Mouse (Mus musculus) CH12.LX (cell line): Measurements from ENCODE around the gene Ggcx. TPM values are rescaled to one million over a fixed set of nuclear protein-coding genes. Genes with fewer than 3 reads are reported as not detected.

ENCODE experiments used
- DNase-seq: peaks from one replicate; pipeline ENCODE4 v3.0.0-alpha.2; 2013; ENCODE audit errors: extremely low read depth
- H3K27ac ChIP-seq: 2 replicates; pipeline ENCODE4 v1.5.1; 2012; ENCODE audit warnings: low read depth, mild to moderate bottlenecking, control low read depth, moderate library complexity; ENCODE audit not compliant: insufficient read depth
- H3K27me3 ChIP-seq: replicated peaks from 2 replicates; pipeline ENCODE3; 2012; ENCODE audit warnings: inconsistent platforms
- H3K36me3 ChIP-seq, 2 experiments: replicated peaks in 1 of 2; 2 replicates each; pipeline versions ENCODE3 to v1.6.1; 2012; ENCODE audit warnings: inconsistent platforms in 1 of 2, low read length in 1 of 2, mild to moderate bottlenecking in 1 of 2, mixed read lengths in 1 of 2, moderate library complexity in 1 of 2; ENCODE audit not compliant: control insufficient read depth in 1 of 2, insufficient read depth in 1 of 2
- H3K4me1 ChIP-seq, 2 experiments: 2 replicates each; pipeline ENCODE4 v1.6.1; 2012; ENCODE audit warnings: inconsistent platforms in 1 of 2, moderate library complexity in 1 of 2; ENCODE audit not compliant: insufficient read depth in 2 of 2, control insufficient read depth in 1 of 2
- H3K4me2 ChIP-seq: 2 replicates; pipeline ENCODE4 v1.6.1; 2012; ENCODE audit warnings: low read depth, mild to moderate bottlenecking, control low read depth; ENCODE audit not compliant: poor library complexity, insufficient read depth, severe bottlenecking
- H3K4me3 ChIP-seq, 3 experiments: fragments of 150-350 bp in 1 of 3; sonication (generic) in 1 of 3; replicated peaks in 1 of 3; 2 replicates each; pipeline versions ENCODE3 to v1.5.1; 2011 to 2012; ENCODE audit warnings: low read depth in 2 of 3, low read length in 2 of 3, mild to moderate bottlenecking in 2 of 3, moderate library complexity in 2 of 3, control low read depth in 1 of 3, improper control_type of control experiment in 1 of 3, inconsistent platforms in 1 of 3, mixed read lengths in 1 of 3; ENCODE audit not compliant: poor library complexity in 1 of 3
- H3K79me2 ChIP-seq: replicated peaks from 2 replicates; pipeline ENCODE4 v1.6.1; 2012; ENCODE audit warnings: mild to moderate bottlenecking, moderate library complexity; ENCODE audit not compliant: control insufficient read depth, poor library complexity, insufficient read depth, severe bottlenecking; ENCODE audit errors: extremely low read depth
- H3K9ac ChIP-seq: 2 replicates; pipeline ENCODE4 v1.6.1; 2012; ENCODE audit warnings: low read depth, mild to moderate bottlenecking, control low read depth, moderate library complexity; ENCODE audit not compliant: insufficient read depth
- H3K9me3 ChIP-seq: replicated peaks from 2 replicates; pipeline ENCODE3; 2012; ENCODE audit warnings: low read length, inconsistent platforms, mixed read lengths
- BHLHE40 ChIP-seq: IDR thresholded peaks from 2 replicates; pipeline ENCODE4 v1.6.1; 2011; ENCODE audit warnings: mild to moderate bottlenecking, low read depth, low read length, improper control_type of control experiment
- CHD1 ChIP-seq: IDR thresholded peaks from 2 replicates; pipeline ENCODE4 v1.6.1; 2012; ENCODE audit warnings: low read depth, low read length, improper control_type of control experiment, inconsistent platforms
- CHD2 ChIP-seq: IDR thresholded peaks from 2 replicates; pipeline ENCODE4 v1.6.1; 2011; ENCODE audit warnings: low read length, improper control_type of control experiment
- CTCF ChIP-seq, 2 experiments: IDR thresholded peaks in 1 of 2; conservative IDR thresholded peaks in 1 of 2; 2 replicates each; pipeline ENCODE4 v1.5.1; 2011 to 2012; ENCODE audit warnings: low read depth in 2 of 2, low read length in 2 of 2, improper control_type of control experiment in 1 of 2, inconsistent platforms in 1 of 2, mild to moderate bottlenecking in 1 of 2, moderate library complexity in 1 of 2
- EP300 ChIP-seq: IDR thresholded peaks from 2 replicates; pipeline ENCODE4 v1.6.1; 2011; ENCODE audit warnings: low read length, improper control_type of control experiment
- IRF4 ChIP-seq: IDR thresholded peaks from 2 replicates; pipeline ENCODE4 v1.6.1; 2014; ENCODE audit warnings: low read depth, mild to moderate bottlenecking, inconsistent platforms, low read length, improper control_type of control experiment
- MAX ChIP-seq: IDR thresholded peaks from 2 replicates; pipeline ENCODE4 v1.6.1; 2011; ENCODE audit warnings: low read length, improper control_type of control experiment
- MYC ChIP-seq: IDR thresholded peaks from 2 replicates; pipeline ENCODE4 v1.6.1; 2011; ENCODE audit warnings: low read depth, mild to moderate bottlenecking, improper control_type of control experiment, low read length
- NELFE ChIP-seq: IDR thresholded peaks from 2 replicates; pipeline ENCODE4 v1.6.1; 2011; ENCODE audit warnings: low read depth, low read length, improper control_type of control experiment
- PAX5 ChIP-seq: IDR thresholded peaks from 2 replicates; pipeline ENCODE4 v1.6.1; 2012; ENCODE audit warnings: low read length, inconsistent platforms, mixed read lengths
- POLR2AphosphoS2 ChIP-seq: IDR thresholded peaks from 2 replicates; pipeline ENCODE4 v1.6.1; 2011; ENCODE audit warnings: low read depth, low read length, improper control_type of control experiment
- RCOR1 ChIP-seq: conservative IDR thresholded peaks from 2 replicates; pipeline ENCODE4 v1.6.1; 2012; ENCODE audit warnings: low read depth, mild to moderate bottlenecking, inconsistent platforms, low read length, improper control_type of control experiment
- SMC3 ChIP-seq: IDR thresholded peaks from 2 replicates; pipeline ENCODE4 v1.6.1; 2011; ENCODE audit warnings: low read depth, low read length, improper control_type of control experiment
- TBP ChIP-seq: conservative IDR thresholded peaks from 2 replicates; pipeline ENCODE4 v1.6.1; 2011; ENCODE audit warnings: low read depth, low read length, improper control_type of control experiment
- TCF12 ChIP-seq: IDR thresholded peaks from 2 replicates; pipeline ENCODE4 v1.6.1; 2014; ENCODE audit warnings: low read depth, mild to moderate bottlenecking, inconsistent platforms, low read length, improper control_type of control experiment
- UBTF ChIP-seq: IDR thresholded peaks from 2 replicates; pipeline ENCODE4 v1.6.1; 2012; ENCODE audit warnings: low read depth, mild to moderate bottlenecking, inconsistent platforms, low read length, improper control_type of control experiment, moderate library complexity
- USF1 ChIP-seq: IDR thresholded peaks from 2 replicates; pipeline ENCODE4 v1.6.1; 2014; ENCODE audit warnings: low read depth, mild to moderate bottlenecking, inconsistent platforms, low read length, improper control_type of control experiment
- ZKSCAN1 ChIP-seq: IDR thresholded peaks from 2 replicates; pipeline ENCODE4 v1.6.1; 2012; ENCODE audit warnings: low read depth, inconsistent platforms, low read length, improper control_type of control experiment, borderline replicate concordance
- ZMIZ1 ChIP-seq: IDR thresholded peaks from 2 replicates; pipeline ENCODE4 v1.6.1; 2012; ENCODE audit warnings: low read depth, mild to moderate bottlenecking, inconsistent platforms, low read length, improper control_type of control experiment
- ZNF384 ChIP-seq: IDR thresholded peaks from 2 replicates; pipeline ENCODE4 v1.6.1; 2012; ENCODE audit warnings: low read depth, low read length, improper control_type of control experiment, inconsistent platforms
- dilution Hi-C: fragments of 300-500 bp; cut with MboI; formaldehyde crosslinking; loops from 2 replicates; pipeline ENCODE4 v1.14.3; 2020; ENCODE audit warnings: low sequenced_read_pairs; ENCODE audit not compliant: extremely low pct_unique_long_range_greater_than_20kb, extremely low pct_ligation_motif_present
- in situ Hi-C: fragments of 300-500 bp; cut with MboI; formaldehyde crosslinking; loops from 3 replicates; pipeline ENCODE4 v1.14.3; 2019; ENCODE audit warnings: low sequenced_read_pairs, low pct_ligation_motif_present, low pct_unique_long_range_greater_than_20kb, mixed read lengths
- polyA plus RNA-seq: library from polyadenylated mRNA; unstranded; fragments of >175 nt; gene quantifications from 2 replicates; pipeline ENCODE4 v1.2.1, GENCODE M21; 2012; ENCODE audit warnings: low read depth; ENCODE audit not compliant: insufficient read length
- total RNA-seq, 2 experiments: library from RNA; depleted of rRNA; stranded (reverse); fragments of 300-350 nt in 1 of 2; fragments of >200 nt in 1 of 2; gene quantifications; 2 replicates each; pipeline ENCODE4 v1.2.3; 2012 to 2014

Gene Ggcx
- total and polyA plus RNA-seq, 3 experiments = 5.2 to 7.8 (median 6.7) TPM

GRCm38 (mm10) chr6:72454072-72454746 lies 40.1 kb downstream of the Ggcx start:
- in situ Hi-C loops = no loop called here
- Histone ChIP-seq H3K27ac (no peak overlapping the region), H3K36me3 (no peaks in the 10 kb centered on the region), H3K4me3 (no peak overlapping the region), H3K9me3 (no peaks in the 10 kb centered on the region), H3K4me1 (no peaks in the 10 kb centered on the region), H3K4me2 (no peak overlapping the region), H3K9ac (no peak overlapping the region), H3K27me3 (no peaks in the 10 kb centered on the region), H3K79me2 (no peaks in the 10 kb centered on the region)
- TF ChIP-seq TCF12 = no peak
- no peak for TF ChIP-seq TBP
- TF ChIP-seq ZMIZ1 = no peak
- TF ChIP-seq NELFE = no peak
- TF ChIP-seq PAX5 = no peak
- no peak for TF ChIP-seq EP300
- dilution Hi-C loops = no loop called here
- no peak for DNase-seq

GRCm38 (mm10) chr6:72454833-72455373 lies 40.8 kb downstream of the Ggcx start:
- H3K27ac ChIP-seq = no peak overlapping the region
- no peak overlapping the region for H3K9ac ChIP-seq
- dilution Hi-C loops = no loop called here
- DNase-seq = no peak
- H3K9me3 ChIP-seq = no peaks in the 10 kb centered on the region
- H3K79me2 ChIP-seq = no peaks in the 10 kb centered on the region
- in situ Hi-C loops = no loop called here
- no peaks in the 10 kb centered on the region for H3K4me1 ChIP-seq
- no peaks in the 10 kb centered on the region for H3K27me3 ChIP-seq
- H3K36me3 ChIP-seq = no peaks in the 10 kb centered on the region
- no peak for TF ChIP-seq SMC3
- H3K4me3 ChIP-seq = no peak overlapping the region
- no peak overlapping the region for H3K4me2 ChIP-seq

DNA sequence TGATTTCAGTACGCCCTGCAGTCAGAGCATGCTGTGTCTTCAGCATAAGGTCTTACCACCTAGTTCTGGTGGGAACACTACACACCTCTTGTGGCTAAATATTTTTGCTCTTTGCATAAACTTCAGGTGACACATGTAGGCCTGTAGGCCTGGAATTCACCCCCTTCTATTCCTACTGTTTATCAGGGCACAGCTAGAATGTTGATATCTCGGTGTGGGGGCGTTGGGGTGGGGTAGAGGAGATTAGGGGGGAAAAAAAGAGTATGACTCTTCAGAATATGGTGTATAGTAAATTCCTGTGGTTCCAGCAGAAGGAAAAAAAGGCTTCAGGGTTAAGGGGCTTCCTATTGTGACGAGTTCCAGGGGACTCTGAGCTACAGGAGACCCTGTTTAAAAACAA lies 42.5 kb downstream of the Ggcx start:
- TF ChIP-seq CHD1 (no peak), CTCF (conservative IDR thresholded peaks at IDR 0.05 in 1 of 2, IDR thresholded peaks at IDR 0.05 in 1 of 2; ENCODE audit: low read depth in 2 of 2, low read length in 2 of 2) (no peak), POLR2AphosphoS2 (no peak), MAX (no peak), BHLHE40 (no peak), TBP (no peak), UBTF (no peak), ZNF384 (no peak), ZKSCAN1 (no peak), USF1 (no peak), PAX5 (no peak), ZMIZ1 (no peak), MYC (no peak), CHD2 (no peak), SMC3 (no peak), NELFE (no peak), RCOR1 (no peak), IRF4 (no peak)
- no peaks in the 10 kb centered on the region for H3K9me3 ChIP-seq
- DNase-seq = no peak
- no peaks in the 10 kb centered on the region for H3K79me2 ChIP-seq
- in situ Hi-C loops = no loop called here
- no peak overlapping the region for H3K27ac ChIP-seq
- no peaks in the 10 kb centered on the region for H3K27me3 ChIP-seq
- H3K4me1 ChIP-seq = peaks cover 0 to 2% of the 10 kb centered on the region in 2 experiments; a peak in 1 of 4 replicates
- H3K4me3 ChIP-seq = no peak overlapping the region
- H3K9ac ChIP-seq = no peak overlapping the region
- dilution Hi-C loops = no loop called here
- no peak overlapping the region for H3K4me2 ChIP-seq
- H3K36me3 ChIP-seq = no peaks in the 10 kb centered on the region
